Mouse (Mus musculus) heart, adult 8-10 months (tissue): ENCODE results near the gene Nde1. TPM values are rescaled to one million over a fixed set of nuclear protein-coding genes. Genes with fewer than 3 reads are reported as not detected.
"Not testable (repeated sequence)": the region's sequence is repeated elsewhere in the genome, so short reads cannot be mapped to it uniquely, and the experiment has no call there.

ENCODE experiments used
- DNase-seq: peaks from one replicate; pipeline ENCODE4 v3.0.0; 2022; ENCODE audit warnings: low spot score
- total RNA-seq, 4 experiments: library from RNA; stranded (reverse); gene quantifications; 2 replicates each; pipeline ENCODE4 v1.2.4; 2022

Gene Nde1
- total RNA-seq, result 10 to 100 TPM; 28.2 to 30.3 (median 29.6) TPM

GRCm38 (mm10) chr16:14162988-14163416 lies at the start of gene Nde1, which contains the start of gene Marf1:
Nde1 (plus strand) TSS chr16:14163275.
Marf1 (minus strand) TSS chr16:14163351.
- peak; percentile 94 for DNase-seq

GRCm38 (mm10) chr16:14117299-14117698 lies 45.8 kb upstream of the Nde1 start:
- no peak for DNase-seq

- no peak for DNase-seq
Measured at GRCm38 (mm10) chr16:14120941-14121340, 42.1 kb upstream of the Nde1 start.

- no peak for DNase-seq
Measured at GRCm38 (mm10) chr16:14121563-14121962, 41.5 kb upstream of the Nde1 start.

GRCm38 (mm10) chr16:14122586-14122985 lies 40.5 kb upstream of the Nde1 start:
- no peak for DNase-seq

- DNase-seq, result no peak
Measured at GRCm38 (mm10) chr16:14123901-14124300, 39.2 kb upstream of the Nde1 start.

- DNase-seq, result no peak
Measured at GRCm38 (mm10) chr16:14124709-14125108, 38.4 kb upstream of the Nde1 start.

- DNase-seq, result no peak
Measured at GRCm38 (mm10) chr16:14125253-14125652, 37.8 kb upstream of the Nde1 start.

- no peak for DNase-seq
Measured at GRCm38 (mm10) chr16:14128977-14129376, 34.1 kb upstream of the Nde1 start.

- no peak for DNase-seq
Measured at GRCm38 (mm10) chr16:14130796-14131195, 32.3 kb upstream of the Nde1 start.

GRCm38 (mm10) chr16:14131376-14131775 lies 31.7 kb upstream of the Nde1 start:
- no peak for DNase-seq

GRCm38 (mm10) chr16:14131838-14132237 lies 31.2 kb upstream of the Nde1 start:
- DNase-seq, result no peak

- no peak for DNase-seq
Measured at GRCm38 (mm10) chr16:14135014-14135413, 28.1 kb upstream of the Nde1 start.

- no peak for DNase-seq
Measured at GRCm38 (mm10) chr16:14137976-14138561, 25.0 kb upstream of the Nde1 start.

GRCm38 (mm10) chr16:14139106-14139505 lies 24.0 kb upstream of the Nde1 start:
- no peak for DNase-seq

- DNase-seq, result no peak
Measured at GRCm38 (mm10) chr16:14143298-14143697, 19.8 kb upstream of the Nde1 start.

- DNase-seq, result no peak
Measured at GRCm38 (mm10) chr16:14147712-14148111, 15.4 kb upstream of the Nde1 start.

- no peak for DNase-seq
Measured at GRCm38 (mm10) chr16:14151718-14152117, 11.4 kb upstream of the Nde1 start.

GRCm38 (mm10) chr16:14155638-14156037 lies 7.4 kb upstream of the Nde1 start:
- DNase-seq, result not testable (repeated sequence)

- DNase-seq, result no peak
Measured at GRCm38 (mm10) chr16:14156312-14156711, 6.8 kb upstream of the Nde1 start.

GRCm38 (mm10) chr16:14158536-14158935 lies 4.5 kb upstream of the Nde1 start:
- DNase-seq, result no peak

- peak; percentile 99 for DNase-seq
Measured at GRCm38 (mm10) chr16:14158936-14159745, 3.9 kb upstream of the Nde1 start.

- DNase-seq, result peak; percentile 85
Measured at GRCm38 (mm10) chr16:14159746-14160131, 3.3 kb upstream of the Nde1 start.
